Mouse (Mus musculus) stomach, postnatal 0 days (tissue): ENCODE data around the gene Med24.

Experiments used
- CTCF ChIP-seq: IDR thresholded peaks from 2 replicates; pipeline ENCODE4 v1.5.1; 2016; ENCODE audit warnings: antibody characterized with exemption, low read depth, mild to moderate bottlenecking, moderate library complexity
- EP300 ChIP-seq: optimal IDR thresholded peaks from 2 replicates; pipeline ENCODE3; 2016; ENCODE audit warnings: antibody characterized with exemption

DNA sequence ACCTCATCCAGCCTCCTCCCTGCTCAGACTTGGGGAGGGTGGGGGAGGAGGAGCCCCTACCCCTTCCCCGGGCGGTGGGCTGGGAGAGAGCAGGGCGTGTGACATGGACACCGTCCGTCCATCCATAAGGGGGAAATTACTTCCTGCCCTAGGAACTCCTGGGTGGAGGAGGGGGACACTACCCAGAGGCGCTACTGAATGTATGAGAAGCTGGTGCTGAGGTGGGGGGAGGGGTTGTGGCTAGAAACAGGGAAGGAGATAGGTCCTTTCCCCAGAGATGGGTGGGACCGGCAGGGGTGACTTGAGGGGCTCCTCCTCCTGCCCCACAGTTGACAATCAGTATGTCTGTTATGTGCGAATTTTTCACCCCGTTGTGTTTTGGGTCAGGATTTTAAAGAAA is 38.0 kb upstream of the Med24 start:
- TF ChIP-seq CTCF (no peak), EP300 (no peak)
